In genomic region chr13:44437709-44438108, GRCm38 (mm10) we compare ENCODE assay signal across 23 mouse cellular contexts.
DNase-seq lines count a peak whose midpoint lies in the region; ATAC-seq and TF ChIP-seq lines count a peak whose summit lies in the region.
"Had no signal": no experiment of that assay in that cellular context is flagged by ENCODE, and none has a peak within 500 bp of the region (broad histone marks: within the 10 kb centered on the region; RNA-seq: fewer than 3 reads in every experiment).

No protein-coding gene starts in this region.

- no peak for ATAC-seq in liver, postnatal 0 days
- no peak for ATAC-seq in liver, embryonic 12.5 days
- ATAC-seq in midbrain, postnatal 0 days (ENCODE audit: low FRiP score): no peak
- ATAC-seq: activated CD4-positive, CD25-positive, alpha-beta regulatory T cell, adult 4 months; CD4-positive, CD25-positive, alpha-beta regulatory T cell, adult 4 months; Patski had no signal

- H3K27me3 ChIP-seq in kidney, adult 2 months (replicated peaks; ENCODE audit: control insufficient read depth, insufficient read depth, low read length): no peaks in the 10 kb centered on the region
- no peaks in the 10 kb centered on the region for H3K27me3 ChIP-seq in liver, postnatal 0 days (ENCODE audit: insufficient read depth, low read length)
- H3K27me3 ChIP-seq in liver, embryonic 12.5 days (replicated peaks): no peaks in the 10 kb centered on the region
- no peaks in the 10 kb centered on the region for H3K27me3 ChIP-seq in midbrain, postnatal 0 days (ENCODE audit: insufficient read depth, low read length)
- H3K27me3 ChIP-seq: CH12.LX, Patski had no signal

- TF ChIP-seq POLR2A in kidney, adult 2 months (IDR thresholded peaks at IDR 0.05; ENCODE audit: low read depth, low read length): no peak

- TF ChIP-seq EP300 in liver, postnatal 0 days (IDR thresholded peaks at IDR 0.05; ENCODE audit: low read depth): 0 out of 2 replicates have a peak, but pooled peaks have one; percentile 15

- no peak overlapping the region for H3K4me3 ChIP-seq in kidney, adult 2 months (ENCODE audit: insufficient read depth, low read depth, low read length)
- no peak overlapping the region for H3K4me3 ChIP-seq in liver, postnatal 0 days (ENCODE audit: low read depth, low read length)
- no peak overlapping the region for H3K4me3 ChIP-seq in liver, embryonic 12.5 days
- no peak overlapping the region for H3K4me3 ChIP-seq in midbrain, postnatal 0 days (ENCODE audit: low read depth, low read length)

- TF ChIP-seq CTCF in kidney, adult 2 months (conservative IDR thresholded peaks at IDR 0.05; ENCODE audit: insufficient read depth, insufficient read length, low read depth, low read length): no peak
- no peak for TF ChIP-seq CTCF in liver, postnatal 0 days (IDR thresholded peaks at IDR 0.05; ENCODE audit: low read depth)
- TF ChIP-seq CTCF in midbrain, postnatal 0 days (IDR thresholded peaks at IDR 0.05): no peak

- peaks cover 2% of the 10 kb centered on the region; the same call in 1 of the 2 replicates for H3K4me1 ChIP-seq in kidney, adult 2 months (ENCODE audit: control insufficient read depth, insufficient read depth, low read length)
- no peaks in the 10 kb centered on the region for H3K4me1 ChIP-seq in liver, postnatal 0 days (ENCODE audit: insufficient read depth)
- no peaks in the 10 kb centered on the region for H3K4me1 ChIP-seq in liver, embryonic 12.5 days
- H3K4me1 ChIP-seq in midbrain, postnatal 0 days (ENCODE audit: insufficient read depth, low read length): no peaks in the 10 kb centered on the region

- DNase-seq in kidney, adult 2 months: peak; percentile 78
- DNase-seq in kidney, postnatal 25 days: no peak
- no peak for DNase-seq in liver, postnatal 0 days
- DNase-seq in MEL-GATA-1-ER (ENCODE audit: extremely low read depth, low read depth): peak; percentile 19
- DNase-seq in yolk sac, embryonic 10.5 days (ENCODE audit: low spot score): peak; percentile 64
- DNase-seq in frontal cortex, postnatal 10 days (ENCODE audit: low spot score in 2 of 2): no peak
- no peak for DNase-seq in midbrain, postnatal 0 days (ENCODE audit: low spot score)
- DNase-seq: adrenal gland, adult 2 months; adrenal gland, adult 8-10 months; adrenal gland, postnatal 10 days; adrenal gland, postnatal 14 days; adrenal gland, postnatal 25 days; adrenal gland, postnatal 36 days; B cell, adult 2 months; cerebellum, adult 11 months; cerebellum, adult 11-12 months; cerebellum, adult 18-20 months had no signal

- 47% methylated on average over 1 of the region's 1 CpGs for WGBS in kidney, adult 2 months
- 45% methylated on average over 1 of the region's 1 CpGs for WGBS in liver, postnatal 0 days (ENCODE audit: insufficient replicate concordance)
- WGBS in liver, embryonic 12.5 days (ENCODE audit: insufficient replicate concordance): 61% methylated on average over 1 of the region's 1 CpGs
- WGBS in midbrain, postnatal 0 days: 91% methylated on average over 1 of the region's 1 CpGs

- no peak overlapping the region for H3K4me2 ChIP-seq in liver, postnatal 0 days (ENCODE audit: low read depth, low read length)
- H3K4me2 ChIP-seq in liver, embryonic 12.5 days: no peak overlapping the region
- H3K4me2 ChIP-seq in midbrain, postnatal 0 days (ENCODE audit: low read depth, low read length, poor library complexity, severe bottlenecking): no peak overlapping the region

- no peaks in the 10 kb centered on the region for H3K9me3 ChIP-seq in liver, postnatal 0 days (ENCODE audit: low read length)
- H3K9me3 ChIP-seq in liver, embryonic 12.5 days (replicated peaks): no peaks in the 10 kb centered on the region
- no peaks in the 10 kb centered on the region for H3K9me3 ChIP-seq in midbrain, postnatal 0 days (ENCODE audit: low read length)
- H3K9me3 ChIP-seq: G1E had no signal

- H3K36me3 ChIP-seq in kidney, adult 2 months (ENCODE audit: control insufficient read depth, insufficient read depth, low read length): no peaks in the 10 kb centered on the region
- no peaks in the 10 kb centered on the region for H3K36me3 ChIP-seq in liver, postnatal 0 days (replicated peaks; ENCODE audit: insufficient read depth, low read length)
- no peaks in the 10 kb centered on the region for H3K36me3 ChIP-seq in liver, embryonic 12.5 days
- no peaks in the 10 kb centered on the region for H3K36me3 ChIP-seq in midbrain, postnatal 0 days (ENCODE audit: insufficient read depth, low read length)
- H3K36me3 ChIP-seq: G1E had no signal

- H3K27ac ChIP-seq in kidney, adult 2 months (ENCODE audit: insufficient read depth, low read depth, low read length): no peak overlapping the region
- H3K27ac ChIP-seq in liver, postnatal 0 days (ENCODE audit: low read depth): no peak overlapping the region
- H3K27ac ChIP-seq in liver, embryonic 12.5 days: no peak overlapping the region
- H3K27ac ChIP-seq in midbrain, postnatal 0 days (ENCODE audit: low read depth, low read length): no peak overlapping the region

- no peak overlapping the region for H3K9ac ChIP-seq in liver, postnatal 0 days (replicated peaks)
- no peak overlapping the region for H3K9ac ChIP-seq in liver, embryonic 12.5 days
- no peak overlapping the region for H3K9ac ChIP-seq in midbrain, postnatal 0 days (replicated peaks; ENCODE audit: low read length, poor library complexity, severe bottlenecking)

Comparison
In these comparisons a context has a peak if more than half of its experiments do, and no peak if none do; other contexts are left out.
1. DNase-seq: peak in kidney, adult 2 months (single experiment), MEL-GATA-1-ER (single experiment) and yolk sac, embryonic 10.5 days (single experiment); none in kidney, postnatal 25 days (0 of 2), liver, postnatal 0 days (single experiment), frontal cortex, postnatal 10 days (0 of 2) and midbrain, postnatal 0 days (single experiment).